Mouse (Mus musculus) ES-CJ7 (cell line): Measurements from ENCODE around the gene Spp1.

Experiments used
- DNase-seq: peaks from one replicate; pipeline ENCODE4 v3.0.0; 2011; ENCODE audit warnings: low read depth, low spot score

Spp1 gene

GRCm38 (mm10) chr5:104434835-104435301, at the start of gene Spp1:
Spp1 (plus strand) TSS chr5:104435118.
- DNase-seq, result peak; percentile 87

GRCm38 (mm10) chr5:104385521-104385920, 49.4 kb upstream of the Spp1 start:
- peak; percentile 14 for DNase-seq

GRCm38 (mm10) chr5:104386908-104387307, 48.0 kb upstream of the Spp1 start:
- DNase-seq, result no peak

GRCm38 (mm10) chr5:104390962-104391361, 44.0 kb upstream of the Spp1 start:
- DNase-seq, result no peak

GRCm38 (mm10) chr5:104392784-104393183, 42.1 kb upstream of the Spp1 start:
- no peak for DNase-seq

GRCm38 (mm10) chr5:104396286-104396685, 38.6 kb upstream of the Spp1 start:
- DNase-seq, result no peak

- DNase-seq, result no peak
These were observed 36.9 kb upstream of the Spp1 start for GRCm38 (mm10) chr5:104398001-104398400.

- DNase-seq, result no peak
These were observed 35.5 kb upstream of the Spp1 start for GRCm38 (mm10) chr5:104399291-104399950.

- DNase-seq, result no peak
These were observed 34.9 kb upstream of the Spp1 start for GRCm38 (mm10) chr5:104399970-104400369.

- DNase-seq, result no peak
These were observed 32.3 kb upstream of the Spp1 start for GRCm38 (mm10) chr5:104402651-104403050.

- no peak for DNase-seq
These were observed 31.6 kb upstream of the Spp1 start for GRCm38 (mm10) chr5:104403351-104403750.

- DNase-seq, result no peak
These were observed 30.4 kb upstream of the Spp1 start for GRCm38 (mm10) chr5:104404551-104404950.

GRCm38 (mm10) chr5:104405051-104405450, 29.9 kb upstream of the Spp1 start:
- DNase-seq, result no peak

GRCm38 (mm10) chr5:104406756-104407155, 28.2 kb upstream of the Spp1 start:
- no peak for DNase-seq

- DNase-seq, result no peak
These were observed 27.2 kb upstream of the Spp1 start for GRCm38 (mm10) chr5:104407541-104408231.

- DNase-seq, result no peak
These were observed 26.4 kb upstream of the Spp1 start for GRCm38 (mm10) chr5:104408549-104408948.

GRCm38 (mm10) chr5:104415999-104416398, 18.9 kb upstream of the Spp1 start:
- no peak for DNase-seq

- DNase-seq, result no peak
These were observed 17.9 kb upstream of the Spp1 start for GRCm38 (mm10) chr5:104417028-104417427.

GRCm38 (mm10) chr5:104417721-104418120, 17.2 kb upstream of the Spp1 start:
- no peak for DNase-seq

GRCm38 (mm10) chr5:104422039-104422438, 12.9 kb upstream of the Spp1 start:
- no peak for DNase-seq

GRCm38 (mm10) chr5:104423861-104424260, 11.1 kb upstream of the Spp1 start:
- no peak for DNase-seq

GRCm38 (mm10) chr5:104425949-104426348, 9.0 kb upstream of the Spp1 start:
- no peak for DNase-seq

GRCm38 (mm10) chr5:104432886-104433285, 2.0 kb upstream of the Spp1 start:
- peak; percentile 86 for DNase-seq
